In the genomic region with DNA sequence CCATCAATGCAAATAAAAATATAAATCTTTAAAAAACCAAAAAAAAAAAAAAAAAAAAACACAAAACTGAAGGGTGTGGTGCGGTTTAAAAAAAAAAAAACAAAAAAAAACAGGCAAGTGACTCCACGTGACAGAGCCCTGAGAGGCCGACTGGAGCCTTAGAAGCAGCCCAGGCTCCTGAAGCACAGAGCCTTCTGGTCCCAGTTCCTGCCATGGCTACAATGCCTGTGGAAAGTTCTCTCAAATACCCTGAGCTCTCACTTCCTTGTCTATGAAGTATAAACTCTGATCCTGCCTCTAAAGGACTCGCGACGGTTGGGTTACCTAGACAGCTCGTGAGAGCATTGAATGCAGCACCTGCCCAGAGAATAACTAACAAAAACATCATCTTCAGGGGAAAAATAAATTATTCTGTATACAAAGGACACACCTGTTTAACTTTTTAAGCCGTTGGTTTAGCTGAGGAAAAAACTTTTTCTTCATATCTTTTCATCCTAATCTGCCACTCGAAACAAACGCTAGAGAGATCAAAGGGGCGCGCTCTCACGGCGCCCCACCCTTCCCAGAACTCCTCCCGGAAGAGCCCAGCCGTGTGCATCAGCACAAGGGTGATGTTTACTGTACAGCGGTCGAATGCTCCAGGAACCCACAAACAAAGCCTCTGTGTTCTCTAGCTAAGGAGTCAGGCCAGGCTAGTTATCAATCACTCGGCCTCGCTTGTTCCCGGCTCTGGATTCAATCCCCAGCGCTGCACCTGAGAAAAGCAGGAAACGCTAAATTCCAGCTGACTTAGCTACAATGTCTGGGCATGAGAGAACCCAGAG, we compare ENCODE assay signal across 9 mouse cellular contexts. TPM values are rescaled to one million over a fixed set of nuclear protein-coding genes. Genes with fewer than 3 reads are reported as not detected.
DNase-seq lines count a peak whose midpoint lies in the region; ATAC-seq and TF ChIP-seq lines count a peak whose summit lies in the region.
"Had no signal": no experiment of that assay in that cellular context is flagged by ENCODE, and none has a peak within 500 bp of the region (broad histone marks: within the 10 kb centered on the region; RNA-seq: fewer than 3 reads in every experiment).

No protein-coding gene starts in this region.

- peaks cover 10% of the 10 kb centered on the region; the same call in 1 of the 2 replicates for H3K36me3 ChIP-seq in heart, embryonic 10.5 days
- H3K36me3 ChIP-seq in ES-E14 (ENCODE audit: control insufficient read depth, insufficient read depth, low read length, poor library complexity, severe bottlenecking): no peaks in the 10 kb centered on the region; the same call in 1 of the 2 replicates
- H3K36me3 ChIP-seq in liver, embryonic 11.5 days (ENCODE audit: control insufficient read depth, insufficient read depth, low read length): peaks cover 2% of the 10 kb centered on the region; the same call in 1 of the 2 replicates
- no peaks in the 10 kb centered on the region for H3K36me3 ChIP-seq in stomach, embryonic 16.5 days (ENCODE audit: control insufficient read depth, insufficient read depth, low read length)

- ATAC-seq in erythroid progenitor cell, adult 5-6 weeks (replicated peaks; ENCODE audit: low FRiP score, poor library complexity, severe bottlenecking): peak; percentile 88
- peak; percentile 94 for ATAC-seq in liver, embryonic 11.5 days (replicated peaks; ENCODE audit: low FRiP score)
- peak; percentile 81 for ATAC-seq in stomach, embryonic 16.5 days (ENCODE audit: insufficient read depth, low FRiP score)
- ATAC-seq: Patski had no signal

- H3K9ac ChIP-seq in ES-E14 (ENCODE audit: insufficient read depth, low read depth, low read length, poor library complexity, severe bottlenecking): peak overlapping the region; percentile 47; the same call in 1 of the 2 replicates
- peak overlapping the region; percentile 54 for H3K9ac ChIP-seq in liver, embryonic 11.5 days (ENCODE audit: low read depth, low read length)
- H3K9ac ChIP-seq in stomach, embryonic 16.5 days (ENCODE audit: low read length): no peak overlapping the region; the same call in 1 of the 2 replicates

- in situ Hi-C loops in ES-E14 (cut with MboI; ENCODE audit: low sequenced_read_pairs in 2 of 2, unreplicated experiment in 2 of 2): no loop called here

- no peaks in the 10 kb centered on the region for H3K9me3 ChIP-seq in heart, embryonic 10.5 days
- H3K9me3 ChIP-seq in ES-E14 (ENCODE audit: control insufficient read depth, insufficient read depth, low read depth, low read length): no peaks in the 10 kb centered on the region
- no peaks in the 10 kb centered on the region; the same call in 1 of the 2 replicates for H3K9me3 ChIP-seq in liver, embryonic 11.5 days (ENCODE audit: control insufficient read depth, low read length)
- H3K9me3 ChIP-seq in stomach, embryonic 16.5 days (replicated peaks; ENCODE audit: control insufficient read depth, low read length): no peaks in the 10 kb centered on the region; the same call in 1 of the 2 replicates

- no peaks in the 10 kb centered on the region for H3K27me3 ChIP-seq in heart, embryonic 10.5 days (ENCODE audit: insufficient read depth, poor library complexity, severe bottlenecking)
- H3K27me3 ChIP-seq in liver, embryonic 11.5 days (replicated peaks; ENCODE audit: control insufficient read depth, insufficient read depth, low read length): no peaks in the 10 kb centered on the region
- H3K27me3 ChIP-seq in stomach, embryonic 16.5 days (ENCODE audit: control insufficient read depth, insufficient read depth, low read length): no peaks in the 10 kb centered on the region
- H3K27me3 ChIP-seq: Patski had no signal

- H3K4me1 ChIP-seq in heart, embryonic 10.5 days: peaks cover 9% of the 10 kb centered on the region; the same call in 1 of the 2 replicates
- H3K4me1 ChIP-seq in ES-E14 (ENCODE audit: control insufficient read depth in 2 of 2, insufficient read depth in 2 of 2, low read length in 2 of 2, poor library complexity in 1 of 2): peaks cover 11 to 13% of the 10 kb centered on the region in 2 experiments
- H3K4me1 ChIP-seq in liver, embryonic 11.5 days (replicated peaks; ENCODE audit: control insufficient read depth, insufficient read depth, low read length): peaks cover 7% of the 10 kb centered on the region; the same call in 1 of the 2 replicates
- H3K4me1 ChIP-seq in stomach, embryonic 16.5 days (ENCODE audit: control insufficient read depth, insufficient read depth, low read length): no peaks in the 10 kb centered on the region

- H3K4me3 ChIP-seq in heart, embryonic 10.5 days: peak overlapping the region; percentile 27; the same call in 1 of the 2 replicates
- peak overlapping the region; percentile 25 to 66; a peak in 3 of 4 replicates for H3K4me3 ChIP-seq in ES-E14 (ENCODE audit: insufficient read depth in 1 of 2, low read depth in 1 of 2, low read length in 2 of 2, poor library complexity in 1 of 2, severe bottlenecking in 1 of 2)
- peak overlapping the region; percentile 33 for H3K4me3 ChIP-seq in liver, embryonic 11.5 days (ENCODE audit: low read depth, low read length)
- H3K4me3 ChIP-seq in stomach, embryonic 16.5 days (replicated peaks; ENCODE audit: low read length): peak overlapping the region; percentile 35

- H3K4me2 ChIP-seq in liver, embryonic 11.5 days: peak overlapping the region; percentile 52
- H3K4me2 ChIP-seq in stomach, embryonic 16.5 days (ENCODE audit: low read depth, low read length): peak overlapping the region; percentile 46

- WGBS in heart, embryonic 10.5 days: 51% methylated on average over 23 of the region's 23 CpGs
- WGBS in liver, embryonic 11.5 days: 44% methylated on average over 23 of the region's 23 CpGs
- WGBS in stomach, embryonic 16.5 days: 25% methylated on average over 23 of the region's 23 CpGs

- H3K27ac ChIP-seq in heart, embryonic 10.5 days: peak overlapping the region; percentile 79
- peak overlapping the region; percentile 6; the same call in 1 of the 2 replicates for H3K27ac ChIP-seq in ES-E14 (ENCODE audit: insufficient read depth, low read depth, low read length, poor library complexity, severe bottlenecking)
- H3K27ac ChIP-seq in liver, embryonic 11.5 days (ENCODE audit: low read depth, low read length): peak overlapping the region; percentile 79
- H3K27ac ChIP-seq in stomach, embryonic 16.5 days (ENCODE audit: low read length): peak overlapping the region; percentile 61

- DNase-seq in heart, embryonic 10.5 days (ENCODE audit: low spot score): peak; percentile 82
- DNase-seq in heart, adult 9 months (ENCODE audit: low spot score in 2 of 2): no peak
- DNase-seq in ES-E14 (ENCODE audit: low read depth, low spot score): no peak
- DNase-seq in liver, embryonic 11.5 days (ENCODE audit: low spot score): no peak
- no peak for DNase-seq in left cerebral cortex, adult 9 months (ENCODE audit: low spot score in 2 of 2)
- DNase-seq in frontal cortex, postnatal 25 days (ENCODE audit: low spot score in 2 of 2): no peak

TF ChIP-seq in ES-E14, 5 proteins besides CTCF, POLR2A, EP300 and RAD21:
- no peak for TF ChIP-seq ZC3H11A (IDR thresholded peaks at IDR 0.05; ENCODE audit: borderline replicate concordance, low read depth, low read length)
- no peak for TF ChIP-seq ZNF384 (IDR thresholded peaks at IDR 0.05; ENCODE audit: low read depth, low read length)
- no peak for TF ChIP-seq CHD2 (IDR thresholded peaks at IDR 0.05; ENCODE audit: low read depth, low read length)
- no peak for TF ChIP-seq HCFC1 (IDR thresholded peaks at IDR 0.05; ENCODE audit: borderline replicate concordance, insufficient read depth, low read length)
- no peak for TF ChIP-seq MAFK (IDR thresholded peaks at IDR 0.05; ENCODE audit: insufficient read depth, low read depth, low read length)

RNA-seq across cellular contexts. Expression of a gene that starts 27.4 kb away (rescaled TPM):
- 23.0 and 32.8 TPM in 2 replicates for polyA plus RNA-seq in heart, embryonic 10.5 days (2016; fragmentation: Nextera tagmentation; extraction: Ambion mirVana)
- 73.6 and 86.4 TPM in 2 replicates for total RNA-seq in ES-E14 (2012; rRNA removed)
- 4.6 and 6.8 TPM in 2 replicates for total RNA-seq in erythroid progenitor cell, adult 5-6 weeks (2015; ENCODE audit: low replicate concordance)
- 4.5 and 5.9 TPM in 2 replicates for total RNA-seq in erythroid progenitor cell, adult 5-6 weeks (2017; ENCODE audit: low replicate concordance)
- 29.7 and 29.8 TPM in 2 replicates for polyA plus RNA-seq in liver, embryonic 11.5 days (2014; fragmentation: Nextera tagmentation; extraction: Ambion mirVana)
- polyA plus RNA-seq in stomach, embryonic 16.5 days (2015; fragmentation: Nextera tagmentation; extraction: Ambion mirVana): 32.8 and 34.2 TPM in 2 replicates

RNA-seq across cellular contexts. Expression of a gene that starts 27.6 kb away (rescaled TPM):
- polyA plus RNA-seq in heart, embryonic 10.5 days (2016; fragmentation: Nextera tagmentation; extraction: Ambion mirVana): 0.22 and 0.26 TPM in 2 replicates
- total RNA-seq in ES-E14 (2012; rRNA removed): not detected in 2 replicates
- not detected in 2 replicates for total RNA-seq in erythroid progenitor cell, adult 5-6 weeks (2015; ENCODE audit: low replicate concordance)
- not detected in 2 replicates for total RNA-seq in erythroid progenitor cell, adult 5-6 weeks (2017; ENCODE audit: low replicate concordance)
- polyA plus RNA-seq in liver, embryonic 11.5 days (2014; fragmentation: Nextera tagmentation; extraction: Ambion mirVana): 0.23 and 0.32 TPM in 2 replicates
- 0.31 and 0.42 TPM in 2 replicates for polyA plus RNA-seq in stomach, embryonic 16.5 days (2015; fragmentation: Nextera tagmentation; extraction: Ambion mirVana)

RNA-seq across cellular contexts. Expression of a gene that starts 28.2 kb away (rescaled TPM):
- polyA plus RNA-seq in heart, embryonic 10.5 days (2016; fragmentation: Nextera tagmentation; extraction: Ambion mirVana): 3.1 and 3.7 TPM in 2 replicates
- total RNA-seq in ES-E14 (2012; rRNA removed): 4.3 and 7.3 TPM in 2 replicates
- 1.4 and 1.7 TPM in 2 replicates for total RNA-seq in erythroid progenitor cell, adult 5-6 weeks (2015; ENCODE audit: low replicate concordance)
- total RNA-seq in erythroid progenitor cell, adult 5-6 weeks (2017; ENCODE audit: low replicate concordance): 1.4 TPM in 1 of 2 replicates, not detected in the other
- 3.6 and 3.9 TPM in 2 replicates for polyA plus RNA-seq in liver, embryonic 11.5 days (2014; fragmentation: Nextera tagmentation; extraction: Ambion mirVana)
- 3.6 and 4.2 TPM in 2 replicates for polyA plus RNA-seq in stomach, embryonic 16.5 days (2015; fragmentation: Nextera tagmentation; extraction: Ambion mirVana)

Comparison
In these comparisons a context has a peak if more than half of its experiments do, and no peak if none do; other contexts are left out.
1. H3K27ac ChIP-seq: peak in every context shown above with its lines; median percentile 79 in heart, embryonic 10.5 days; 79 in liver, embryonic 11.5 days; 61 in stomach, embryonic 16.5 days; 6 in ES-E14.